16 mouse cellular contexts compared by ENCODE assay signal in the genomic region with DNA sequence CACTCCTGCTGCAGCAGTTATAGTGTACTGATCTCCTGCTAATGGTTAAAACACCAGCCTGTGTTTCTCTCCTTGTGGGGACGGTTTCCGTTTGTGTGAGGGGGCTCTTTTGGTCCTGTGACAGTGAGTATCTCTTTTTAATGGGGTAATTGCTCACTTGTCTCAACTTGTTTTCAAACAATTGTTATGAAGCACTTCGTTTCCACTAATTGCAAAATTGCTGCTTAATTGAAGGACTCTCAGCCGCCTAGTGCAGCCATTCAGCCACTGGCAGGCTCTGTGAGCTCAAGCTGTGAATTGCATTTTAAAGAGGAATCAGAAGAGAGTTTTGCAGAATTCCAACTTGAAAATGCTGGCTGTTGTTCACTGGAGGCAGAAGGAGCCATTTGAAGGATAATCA. TPM values are rescaled to one million over a fixed set of nuclear protein-coding genes. Genes with fewer than 3 reads are reported as not detected.
A peak's percentile ranks its signal among the peaks of the same experiment; 100 is the strongest.
DNase-seq lines count a peak whose midpoint lies in the region; ATAC-seq and TF ChIP-seq lines count a peak whose summit lies in the region.
"Had no signal": no experiment of that assay in that cellular context is flagged by ENCODE, and none has a peak within 500 bp of the region (broad histone marks: within the 10 kb centered on the region; RNA-seq: fewer than 3 reads in every experiment).

No protein-coding gene starts in this region.

- ATAC-seq in midbrain, embryonic 11.5 days (ENCODE audit: low FRiP score), result no peak
- no peak; the same call in 1 of the 2 replicates for ATAC-seq in forebrain, embryonic 13.5 days
- no peak for ATAC-seq in limb, embryonic 14.5 days (ENCODE audit: low FRiP score, low read depth)
- ATAC-seq: activated CD4-positive, CD25-positive, alpha-beta regulatory T cell, adult 4 months had no signal

- H3K4me1 ChIP-seq in midbrain, embryonic 11.5 days (ENCODE audit: control insufficient read depth, insufficient read depth, low read length), result peaks cover 9% of the 10 kb centered on the region; the same call in 1 of the 2 replicates
- H3K4me1 ChIP-seq in midbrain, embryonic 10.5 days, result peaks cover 50% of the 10 kb centered on the region
- H3K4me1 ChIP-seq in forebrain, embryonic 13.5 days, result peaks cover 41% of the 10 kb centered on the region
- H3K4me1 ChIP-seq in limb, embryonic 14.5 days (ENCODE audit: control insufficient read depth, insufficient read depth, low read length), result peaks cover 16% of the 10 kb centered on the region

- H3K4me3 ChIP-seq in midbrain, embryonic 11.5 days (ENCODE audit: low read depth, low read length), result no peak overlapping the region
- H3K4me3 ChIP-seq in midbrain, embryonic 10.5 days, result no peak overlapping the region
- no peak overlapping the region for H3K4me3 ChIP-seq in forebrain, embryonic 13.5 days
- no peak overlapping the region for H3K4me3 ChIP-seq in limb, embryonic 14.5 days (replicated peaks; ENCODE audit: low read length)

- no peak overlapping the region for H3K27ac ChIP-seq in midbrain, embryonic 11.5 days (ENCODE audit: low read depth, low read length)
- no peak overlapping the region for H3K27ac ChIP-seq in midbrain, embryonic 10.5 days (replicated peaks)
- H3K27ac ChIP-seq in forebrain, embryonic 13.5 days, result no peak overlapping the region
- H3K27ac ChIP-seq in limb, embryonic 14.5 days (replicated peaks; ENCODE audit: low read depth, low read length), result no peak overlapping the region
- H3K27ac ChIP-seq: liver, embryonic 14.5 days had no signal

- peaks cover 4% of the 10 kb centered on the region for H3K27me3 ChIP-seq in midbrain, embryonic 11.5 days (ENCODE audit: control insufficient read depth, insufficient read depth, low read length)
- peaks cover 40% of the 10 kb centered on the region for H3K27me3 ChIP-seq in midbrain, embryonic 10.5 days (ENCODE audit: low read depth, poor library complexity, severe bottlenecking)
- peaks cover 83% of the 10 kb centered on the region for H3K27me3 ChIP-seq in forebrain, embryonic 13.5 days
- peaks cover 12% of the 10 kb centered on the region for H3K27me3 ChIP-seq in limb, embryonic 14.5 days (ENCODE audit: control insufficient read depth, insufficient read depth, low read length)

- peak overlapping the region; percentile 14; the same call in 1 of the 2 replicates for H3K4me2 ChIP-seq in midbrain, embryonic 11.5 days
- H3K4me2 ChIP-seq in forebrain, embryonic 13.5 days, result peak overlapping the region; percentile 33
- H3K4me2 ChIP-seq in limb, embryonic 14.5 days (replicated peaks; ENCODE audit: low read depth, low read length, severe bottlenecking), result no peak overlapping the region

- no peak for TF ChIP-seq POLR2A in limb, embryonic 14.5 days (IDR thresholded peaks at IDR 0.05; ENCODE audit: borderline replicate concordance, extremely low read depth, insufficient read depth, insufficient read length)

- no peaks in the 10 kb centered on the region for H3K36me3 ChIP-seq in midbrain, embryonic 11.5 days (ENCODE audit: control insufficient read depth, insufficient read depth, low read length)
- no peaks in the 10 kb centered on the region for H3K36me3 ChIP-seq in midbrain, embryonic 10.5 days
- H3K36me3 ChIP-seq in forebrain, embryonic 13.5 days (ENCODE audit: poor library complexity, severe bottlenecking), result no peaks in the 10 kb centered on the region
- no peaks in the 10 kb centered on the region for H3K36me3 ChIP-seq in limb, embryonic 14.5 days (ENCODE audit: control insufficient read depth, insufficient read depth, low read length)

- 9% methylated on average over 4 of the region's 4 CpGs for WGBS in midbrain, embryonic 11.5 days
- 7% methylated on average over 4 of the region's 4 CpGs for WGBS in midbrain, embryonic 10.5 days
- 2% methylated on average over 4 of the region's 4 CpGs for WGBS in forebrain, embryonic 13.5 days
- 9% methylated on average over 4 of the region's 4 CpGs for WGBS in limb, embryonic 14.5 days

- DNase-seq in midbrain, embryonic 11.5 days (ENCODE audit: low spot score, missing footprints), result no peak
- DNase-seq in midbrain, embryonic 10.5 days (ENCODE audit: low spot score), result no peak
- DNase-seq in limb, embryonic 14.5 days (ENCODE audit: low spot score), result peak; percentile 4
- peak; percentile 88 for DNase-seq in retina, postnatal 1 day
- no peak for DNase-seq in frontal cortex, postnatal 36 days (ENCODE audit: low spot score in 2 of 2)
- no peak for DNase-seq in layer of hippocampus, adult 8-10 months (ENCODE audit: low spot score in 2 of 2)
- no peak for DNase-seq in urinary bladder, postnatal 10 days (ENCODE audit: low spot score)
- DNase-seq: cerebellum, adult 11 months; gastrocnemius, postnatal 25 days; kidney, adult 8-10 months; right cerebral cortex, postnatal 25 days; thymus, adult 18-20 months had no signal

- H3K9ac ChIP-seq in midbrain, embryonic 11.5 days (ENCODE audit: low read length), result no peak overlapping the region
- no peak overlapping the region for H3K9ac ChIP-seq in forebrain, embryonic 13.5 days
- H3K9ac ChIP-seq in limb, embryonic 14.5 days (ENCODE audit: low read depth, low read length, severe bottlenecking), result no peak overlapping the region
- H3K9ac ChIP-seq: liver, embryonic 14.5 days had no signal

- no peaks in the 10 kb centered on the region for H3K9me3 ChIP-seq in midbrain, embryonic 11.5 days (ENCODE audit: control insufficient read depth, low read length)
- H3K9me3 ChIP-seq in midbrain, embryonic 10.5 days (replicated peaks), result no peaks in the 10 kb centered on the region
- no peaks in the 10 kb centered on the region for H3K9me3 ChIP-seq in forebrain, embryonic 13.5 days (replicated peaks)
- no peaks in the 10 kb centered on the region for H3K9me3 ChIP-seq in limb, embryonic 14.5 days (ENCODE audit: control insufficient read depth, low read length)

RNA-seq across cellular contexts. Expression of a gene that starts 22.7 kb away (rescaled TPM):
- polyA plus RNA-seq in midbrain, embryonic 11.5 days (2014; fragmentation: Nextera tagmentation; extraction: Ambion mirVana), result 1.3 and 1.7 TPM in 2 replicates
- polyA plus RNA-seq in midbrain, embryonic 10.5 days (2016; fragmentation: Nextera tagmentation; extraction: Ambion mirVana), result 1.5 and 1.6 TPM in 2 replicates
- 0.74 and 1.2 TPM in 2 replicates for polyA plus RNA-seq in forebrain, embryonic 13.5 days (2015; fragmentation: Nextera tagmentation; extraction: Ambion mirVana)
- 1.1 and 1.3 TPM in 2 replicates for polyA plus RNA-seq in limb, embryonic 14.5 days (2012; rRNA removed)
- polyA plus RNA-seq in limb, embryonic 14.5 days (2014; fragmentation: Nextera tagmentation; extraction: Ambion mirVana), result 2.5 and 2.7 TPM in 2 replicates
- total RNA-seq in layer of hippocampus, adult 8-10 months (2022), result 10 to 100 TPM; 24.6 to 32.2 (median 29.8) TPM
- total RNA-seq: common myeloid progenitor, adult 5-6 weeks had no signal

Comparison
In these comparisons a context has a peak if more than half of its experiments do, and no peak if none do; other contexts are left out.
1. DNase-seq: peak in limb, embryonic 14.5 days (single experiment) and retina, postnatal 1 day (single experiment); none in midbrain, embryonic 11.5 days (single experiment), midbrain, embryonic 10.5 days (single experiment), frontal cortex, postnatal 36 days (0 of 2), layer of hippocampus, adult 8-10 months (0 of 2) and urinary bladder, postnatal 10 days (single experiment).